Mouse (Mus musculus) layer of hippocampus, adult 18-20 months (tissue): ENCODE measurements around the gene Baat. TPM values are rescaled to one million over a fixed set of nuclear protein-coding genes. Genes with fewer than 3 reads are reported as not detected.
"Not testable (repeated sequence)": the region's sequence is repeated elsewhere in the genome, so short reads cannot be mapped to it uniquely, and the experiment has no call there.

Experiments used
- DNase-seq, 2 experiments: peaks; one replicate each; pipeline ENCODE4 v3.0.0; 2022; ENCODE audit warnings: low spot score in 2 of 2
- long read RNA-seq: library from polyadenylated mRNA; stranded (forward); transcript quantifications from one replicate; pipeline ENCODE4 v2.0.0, GENCODE M21; 2021
- total RNA-seq, 2 experiments: library from RNA; stranded (reverse); gene quantifications; 2 replicates each; pipeline ENCODE4 v1.2.3; 2021

The Baat gene
- total RNA-seq = under 1 TPM; 0.18 to 0.37 TPM
- long read RNA-seq = 0 reads

GRCm38 (mm10) chr4:49506386-49506785 is at the start of gene Baat:
Gene Baat (minus strand): TSS chr4:49506557.
- DNase-seq = no peak

GRCm38 (mm10) chr4:49553380-49553779 is 47.0 kb upstream of the Baat start:
- no peak for DNase-seq

GRCm38 (mm10) chr4:49549383-49549782 is 43.0 kb upstream of the Baat start, which contains the start of gene Aldob:
Gene Aldob (minus strand): TSS chr4:49549546.
- no peak for DNase-seq

- DNase-seq = no peak
These were observed 41.3 kb upstream of the Baat start for GRCm38 (mm10) chr4:49547544-49548219.

- no peak for DNase-seq
These were observed 40.7 kb upstream of the Baat start for GRCm38 (mm10) chr4:49546873-49547543.

GRCm38 (mm10) chr4:49546026-49546425 is 39.7 kb upstream of the Baat start:
- DNase-seq = no peak

- no peak for DNase-seq
These were observed 34.6 kb upstream of the Baat start for GRCm38 (mm10) chr4:49540966-49541365.

GRCm38 (mm10) chr4:49539665-49540064 is 33.3 kb upstream of the Baat start:
- no peak for DNase-seq

GRCm38 (mm10) chr4:49536671-49537070 is 30.3 kb upstream of the Baat start:
- DNase-seq = no peak

GRCm38 (mm10) chr4:49535675-49536294 is 29.4 kb upstream of the Baat start:
- no peak for DNase-seq

GRCm38 (mm10) chr4:49535036-49535435 is 28.7 kb upstream of the Baat start:
- no peak for DNase-seq

GRCm38 (mm10) chr4:49522576-49522975 is 16.2 kb upstream of the Baat start:
- peak; percentile 86 to 93 for DNase-seq

- no peak for DNase-seq
These were observed 15.0 kb upstream of the Baat start for GRCm38 (mm10) chr4:49521346-49521745.

- peak; percentile 97 to 99 for DNase-seq
These were observed 14.4 kb upstream of the Baat start, which contains the start of the genes Mrpl50 and Zfp189 for GRCm38 (mm10) chr4:49520572-49521340. Gene Mrpl50 (minus strand): TSS chr4:49521093. Gene Zfp189 (plus strand): TSS chr4:49521176.

GRCm38 (mm10) chr4:49519476-49519875 is 13.1 kb upstream of the Baat start:
- no peak for DNase-seq

GRCm38 (mm10) chr4:49514441-49514840 is 8.1 kb upstream of the Baat start:
- no peak for DNase-seq

- DNase-seq = no peak
These were observed 6.3 kb upstream of the Baat start for GRCm38 (mm10) chr4:49512636-49513035.

- not testable (repeated sequence) for DNase-seq
These were observed 4.0 kb upstream of the Baat start for GRCm38 (mm10) chr4:49510236-49510835.

GRCm38 (mm10) chr4:49509183-49509582 is 2.8 kb upstream of the Baat start:
- DNase-seq = no peak

- DNase-seq = no peak
These were observed 2.8 kb downstream of the Baat start for GRCm38 (mm10) chr4:49503563-49503962.
